Mouse (Mus musculus) heart, embryonic 15.5 days (tissue): ENCODE results near the gene Grip1. TPM values are rescaled to one million over a fixed set of nuclear protein-coding genes. Genes with fewer than 3 reads are reported as not detected.

Source experiments
- ATAC-seq: fragments of 200-750 bp; cut with Nextera tagmentation; replicated peaks from 2 replicates; pipeline ENCODE4 v1.8.0; 2017; ENCODE audit warnings: low read depth, moderate TSS enrichment; ENCODE audit not compliant: insufficient number of reproducible peaks, insufficient read depth, low FRiP score
- H3K27ac ChIP-seq: fragments of 300-500 bp; sonication (generic); 2 replicates; pipeline ENCODE4 v1.5.1; 2015; ENCODE audit warnings: mild to moderate bottlenecking, inconsistent platforms
- H3K27me3 ChIP-seq: fragments of 300-500 bp; sonication (generic); 2 replicates; pipeline ENCODE4 v1.6.1; 2015; ENCODE audit warnings: inconsistent platforms
- H3K36me3 ChIP-seq: fragments of 300-500 bp; sonication (generic); 2 replicates; pipeline ENCODE4 v1.6.1; 2015; ENCODE audit warnings: mild to moderate bottlenecking, inconsistent platforms
- H3K4me1 ChIP-seq: fragments of 300-500 bp; sonication (generic); replicated peaks from 2 replicates; pipeline ENCODE4 v1.6.1; 2015; ENCODE audit warnings: inconsistent platforms
- H3K4me2 ChIP-seq: fragments of 300-500 bp; sonication (generic); 2 replicates; pipeline ENCODE4 v1.6.1; 2015; ENCODE audit warnings: inconsistent platforms, mild to moderate bottlenecking, moderate library complexity
- H3K4me3 ChIP-seq: fragments of 300-500 bp; sonication (generic); 2 replicates; pipeline ENCODE4 v1.5.1; 2015; ENCODE audit warnings: mild to moderate bottlenecking, inconsistent platforms
- H3K9ac ChIP-seq: fragments of 300-500 bp; sonication (generic); 2 replicates; pipeline ENCODE4 v1.6.1; 2015; ENCODE audit warnings: mild to moderate bottlenecking, inconsistent platforms
- H3K9me3 ChIP-seq: fragments of 300-500 bp; sonication (generic); replicated peaks from 2 replicates; pipeline ENCODE4 v1.6.1; 2016; ENCODE audit warnings: inconsistent platforms
- WGBS: fragments of 180-500 bp; shearing (Covaris S2); methylation state at CpG from one replicate; pipeline ENCODE4 v1.1.7; 2015; ENCODE audit warnings: mixed read lengths; 5-methylcytosine and 5-hydroxymethylcytosine counted together
- polyA plus RNA-seq: library from polyadenylated mRNA; unstranded; fragments of >200 nt; fragmentation: Nextera tagmentation; extraction: Ambion mirVana; gene quantifications from 2 replicates; pipeline ENCODE4 v1.2.1, GENCODE M21; 2015

Gene Grip1
- polyA plus RNA-seq, 1 experiment from 2014 or later = 1.5 TPM

DNA sequence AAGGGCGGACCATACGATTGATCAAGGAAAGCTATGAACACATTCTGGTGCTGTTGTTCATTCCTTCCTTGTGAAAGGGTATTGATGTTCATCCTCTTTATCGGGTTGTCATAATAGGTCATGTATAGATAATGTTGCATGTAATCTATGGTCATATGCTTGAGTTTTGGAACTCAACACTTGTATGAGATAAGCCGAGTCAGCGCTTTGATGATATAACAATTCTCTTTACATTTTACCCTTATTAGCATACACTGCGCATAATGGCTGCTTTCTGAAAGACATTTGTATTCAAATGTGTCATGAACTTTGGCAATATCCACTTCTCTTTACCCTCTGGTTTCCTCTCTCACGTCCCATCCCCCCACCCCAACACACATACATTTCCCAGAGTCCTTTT, 111.2 kb downstream of the Grip1 start:
- no peak for ATAC-seq
- Histone ChIP-seq H3K4me2 (no peak overlapping the region), H3K4me1 (no peaks in the 10 kb centered on the region), H3K9me3 (no peaks in the 10 kb centered on the region), H3K27ac (no peak overlapping the region), H3K4me3 (no peak overlapping the region), H3K36me3 (no peaks in the 10 kb centered on the region), H3K9ac (no peak overlapping the region), H3K27me3 (no peaks in the 10 kb centered on the region)
- WGBS = 96% methylated on average over 7 of the region's 7 CpGs

DNA sequence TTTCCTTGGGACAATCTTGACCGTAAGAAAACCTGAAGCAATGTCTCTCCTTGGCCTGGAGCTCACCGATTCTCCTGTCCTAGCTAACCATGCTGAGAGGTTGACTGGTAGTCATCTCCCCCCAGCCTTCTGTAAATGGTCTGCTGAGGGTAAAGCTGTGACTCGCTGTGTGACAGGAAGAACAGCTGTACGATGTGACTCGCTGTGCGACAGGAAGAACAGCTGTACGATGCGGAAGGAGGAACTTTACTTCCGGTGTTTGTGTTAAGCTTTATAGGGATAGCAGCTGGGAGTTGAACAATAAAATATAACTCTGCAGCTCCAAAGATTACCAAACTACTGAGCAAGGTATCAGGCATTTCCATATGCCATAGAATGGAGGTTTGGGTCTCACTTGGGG, 119.5 kb downstream of the Grip1 start:
- WGBS = 76% methylated on average over 9 of the region's 9 CpGs
- H3K4me2 ChIP-seq = no peak overlapping the region
- H3K27ac ChIP-seq = no peak overlapping the region
- no peaks in the 10 kb centered on the region for H3K27me3 ChIP-seq
- no peak overlapping the region for H3K9ac ChIP-seq
- no peak overlapping the region for H3K4me3 ChIP-seq
- no peak for ATAC-seq
- no peaks in the 10 kb centered on the region for H3K4me1 ChIP-seq
- H3K9me3 ChIP-seq = no peaks in the 10 kb centered on the region
- H3K36me3 ChIP-seq = no peaks in the 10 kb centered on the region

DNA sequence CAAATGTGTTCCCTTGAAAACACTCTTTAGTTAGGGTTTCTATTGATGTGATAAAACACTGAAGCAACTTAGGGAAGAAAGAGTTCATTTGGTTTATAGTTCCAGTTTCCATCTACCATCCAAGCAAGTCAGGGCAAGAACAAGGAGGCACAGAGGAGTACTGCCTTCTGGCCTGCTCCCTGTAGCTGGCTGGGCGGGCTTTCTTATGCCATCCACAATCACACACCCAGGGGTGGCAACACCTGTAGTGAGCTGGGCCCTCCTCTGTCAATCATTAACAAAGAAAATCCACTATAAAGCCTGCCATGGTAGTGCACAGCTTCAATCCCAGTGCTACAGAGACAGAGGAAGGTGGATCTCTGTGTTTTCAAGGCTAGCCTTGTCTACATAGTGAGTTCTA, 122.2 kb downstream of the Grip1 start:
- WGBS = 76% methylated on average over 1 of the region's 1 CpGs
- Histone ChIP-seq H3K4me2 (no peak overlapping the region), H3K9me3 (no peaks in the 10 kb centered on the region)

DNA sequence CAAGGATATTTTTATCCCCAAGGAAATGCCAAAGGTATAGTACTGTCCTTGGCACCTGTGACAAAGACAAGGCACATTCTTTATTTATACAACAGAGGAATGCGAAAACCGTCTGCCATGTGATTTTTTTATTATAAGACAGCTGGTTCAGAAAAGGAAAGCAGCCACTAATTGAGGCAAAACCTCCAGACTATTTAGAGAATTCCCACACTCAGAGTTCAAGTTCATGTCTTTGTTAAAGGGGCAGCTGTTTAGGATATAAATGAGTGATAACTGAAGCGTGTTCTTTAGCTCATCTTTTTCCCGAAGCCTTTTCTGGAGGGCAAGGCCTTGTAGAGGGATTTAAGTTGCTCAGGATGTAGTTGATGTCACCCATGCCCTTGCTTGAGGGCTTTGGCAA, 126.4 kb downstream of the Grip1 start:
- Histone ChIP-seq H3K27ac (no peak overlapping the region), H3K36me3 (no peaks in the 10 kb centered on the region), H3K9me3 (no peaks in the 10 kb centered on the region), H3K4me2 (no peak overlapping the region), H3K4me3 (no peak overlapping the region), H3K4me1 (no peaks in the 10 kb centered on the region), H3K9ac (no peak overlapping the region), H3K27me3 (no peaks in the 10 kb centered on the region)
- 41% methylated on average over 4 of the region's 4 CpGs for WGBS
- ATAC-seq = no peak

More for the DNA sequence above, 122.2 kb downstream of the Grip1 start:
- no peak for ATAC-seq
- H3K27ac ChIP-seq = no peak overlapping the region
- no peaks in the 10 kb centered on the region for H3K36me3 ChIP-seq
- no peaks in the 10 kb centered on the region for H3K27me3 ChIP-seq
- H3K9ac ChIP-seq = no peak overlapping the region
- H3K4me1 ChIP-seq = no peaks in the 10 kb centered on the region
- H3K4me3 ChIP-seq = no peak overlapping the region

DNA sequence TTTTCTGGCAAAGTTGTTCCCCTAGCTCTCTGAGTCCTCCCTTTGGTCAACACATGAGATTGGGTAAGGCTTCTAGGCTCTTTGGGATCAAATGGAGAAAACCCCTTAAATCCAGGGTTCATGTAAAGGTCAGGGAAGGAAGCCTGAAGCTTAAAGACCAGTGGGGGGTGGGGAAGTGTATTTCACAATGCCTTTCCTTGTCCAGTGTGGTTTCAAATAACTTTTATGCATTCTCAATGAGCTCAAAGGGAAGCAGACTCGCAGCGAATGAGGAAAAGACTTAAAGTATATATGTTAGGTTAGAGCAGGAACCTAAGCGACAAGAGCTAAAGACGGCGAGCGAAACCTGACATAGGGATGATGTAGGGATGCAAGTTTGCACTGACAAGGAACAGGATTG, 131.0 kb downstream of the Grip1 start:
- Histone ChIP-seq H3K4me3 (no peak overlapping the region), H3K27ac (no peak overlapping the region), H3K36me3 (no peaks in the 10 kb centered on the region), H3K9ac (no peak overlapping the region), H3K27me3 (no peaks in the 10 kb centered on the region), H3K4me1 (no peaks in the 10 kb centered on the region), H3K9me3 (no peaks in the 10 kb centered on the region), H3K4me2 (no peak overlapping the region)
- ATAC-seq = no peak
- 85% methylated on average over 6 of the region's 6 CpGs for WGBS

DNA sequence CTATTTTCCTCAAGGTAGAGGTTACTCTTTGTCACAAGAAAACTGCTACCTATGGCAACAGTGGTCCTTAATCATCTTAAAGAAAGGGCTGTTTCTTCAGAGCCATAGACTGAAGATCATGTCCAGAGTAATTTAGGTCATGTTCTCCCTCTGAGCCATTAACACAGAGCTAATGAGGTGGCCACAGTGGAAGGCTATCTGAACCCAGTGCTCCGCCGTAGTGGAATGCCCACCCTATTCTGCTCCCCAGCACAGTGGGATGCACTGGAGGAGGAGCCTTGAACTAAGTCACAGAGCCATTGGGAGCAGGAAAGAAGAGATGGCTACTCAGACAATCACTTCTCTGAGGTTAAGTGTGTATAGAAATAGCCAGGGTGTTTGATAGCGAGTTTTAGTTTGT, 133.3 kb downstream of the Grip1 start:
- 81% methylated on average over 3 of the region's 3 CpGs for WGBS
- Histone ChIP-seq H3K36me3 (no peaks in the 10 kb centered on the region), H3K27ac (no peak overlapping the region), H3K4me3 (no peak overlapping the region), H3K27me3 (no peaks in the 10 kb centered on the region), H3K4me1 (no peaks in the 10 kb centered on the region), H3K9me3 (no peaks in the 10 kb centered on the region), H3K9ac (no peak overlapping the region), H3K4me2 (no peak overlapping the region)
- ATAC-seq = no peak

DNA sequence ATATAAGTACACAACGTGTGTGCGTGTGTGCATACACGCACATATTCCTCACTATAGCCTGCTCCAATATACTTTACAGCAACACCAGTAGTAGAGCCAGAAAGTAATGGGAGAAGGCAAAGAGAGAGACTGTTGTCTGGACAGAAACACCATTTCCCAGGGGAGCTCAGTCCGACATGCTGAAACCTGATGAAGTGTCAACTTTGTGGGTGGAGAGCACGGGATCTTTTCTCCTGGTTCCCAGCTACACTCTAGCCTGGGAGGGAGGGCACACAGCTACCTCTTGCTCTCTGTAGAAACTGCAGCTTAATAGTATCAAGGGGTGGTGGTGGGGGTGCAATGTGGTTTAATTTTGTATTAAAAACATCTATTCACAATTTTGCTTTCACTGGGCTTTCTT, 143.2 kb downstream of the Grip1 start:
- no peak overlapping the region for H3K4me2 ChIP-seq
- no peaks in the 10 kb centered on the region for H3K36me3 ChIP-seq
- H3K27ac ChIP-seq = no peak overlapping the region
- H3K4me3 ChIP-seq = no peak overlapping the region
- no peak overlapping the region for H3K9ac ChIP-seq
- ATAC-seq = no peak
- H3K4me1 ChIP-seq = no peaks in the 10 kb centered on the region
- no peaks in the 10 kb centered on the region for H3K9me3 ChIP-seq
- WGBS = 55% methylated on average over 5 of the region's 5 CpGs
- no peaks in the 10 kb centered on the region for H3K27me3 ChIP-seq

DNA sequence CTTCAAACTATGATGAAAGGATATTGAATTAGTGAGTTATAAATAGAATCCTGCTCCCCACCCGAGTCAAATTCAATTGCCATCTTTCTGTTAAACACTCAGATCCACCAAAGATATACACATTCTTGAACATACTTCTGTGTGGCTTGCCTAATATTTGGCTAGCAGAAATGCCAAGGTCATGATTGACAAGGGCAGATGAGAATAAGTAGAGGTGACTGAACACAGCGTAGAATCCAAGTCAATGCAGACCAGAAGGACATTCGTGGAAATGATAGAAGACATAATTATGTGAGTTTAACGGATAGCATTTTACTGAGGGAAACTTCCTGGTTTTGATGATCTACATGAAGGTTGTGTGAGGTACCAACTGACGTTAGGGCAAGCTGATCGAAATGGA, 153.9 kb downstream of the Grip1 start:
- H3K4me1 ChIP-seq = no peaks in the 10 kb centered on the region
- no peak overlapping the region for H3K4me3 ChIP-seq
- no peaks in the 10 kb centered on the region for H3K27me3 ChIP-seq
- H3K4me2 ChIP-seq = no peak overlapping the region
- H3K9me3 ChIP-seq = no peaks in the 10 kb centered on the region
- 80% methylated on average over 6 of the region's 6 CpGs for WGBS
- H3K36me3 ChIP-seq = no peaks in the 10 kb centered on the region
- ATAC-seq = no peak
- no peak overlapping the region for H3K9ac ChIP-seq
- no peak overlapping the region for H3K27ac ChIP-seq

DNA sequence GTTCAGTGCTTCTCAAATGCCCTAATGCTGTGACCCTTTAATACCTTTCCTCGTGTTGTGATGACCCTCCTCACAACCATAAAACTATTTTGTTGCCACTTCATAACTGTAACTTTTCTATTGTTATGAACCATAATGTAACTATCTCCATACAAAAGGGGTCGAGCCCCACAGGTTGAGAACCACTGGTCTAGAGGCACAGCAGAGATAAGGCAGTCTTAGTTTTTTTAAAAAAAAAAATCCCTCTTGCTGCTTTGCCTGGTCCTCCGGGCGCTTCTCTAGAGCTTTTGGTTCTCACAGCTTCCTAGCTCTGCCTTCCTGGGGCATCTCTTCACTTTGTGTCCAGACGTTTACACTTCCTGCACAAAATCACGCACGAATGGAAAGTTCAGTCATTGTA, 155.4 kb downstream of the Grip1 start:
- Histone ChIP-seq H3K9ac (no peak overlapping the region), H3K4me2 (no peak overlapping the region), H3K27me3 (no peaks in the 10 kb centered on the region), H3K4me1 (no peaks in the 10 kb centered on the region), H3K36me3 (no peaks in the 10 kb centered on the region), H3K27ac (no peak overlapping the region), H3K9me3 (no peaks in the 10 kb centered on the region), H3K4me3 (no peak overlapping the region)
- WGBS = 74% methylated on average over 7 of the region's 7 CpGs
- no peak for ATAC-seq

DNA sequence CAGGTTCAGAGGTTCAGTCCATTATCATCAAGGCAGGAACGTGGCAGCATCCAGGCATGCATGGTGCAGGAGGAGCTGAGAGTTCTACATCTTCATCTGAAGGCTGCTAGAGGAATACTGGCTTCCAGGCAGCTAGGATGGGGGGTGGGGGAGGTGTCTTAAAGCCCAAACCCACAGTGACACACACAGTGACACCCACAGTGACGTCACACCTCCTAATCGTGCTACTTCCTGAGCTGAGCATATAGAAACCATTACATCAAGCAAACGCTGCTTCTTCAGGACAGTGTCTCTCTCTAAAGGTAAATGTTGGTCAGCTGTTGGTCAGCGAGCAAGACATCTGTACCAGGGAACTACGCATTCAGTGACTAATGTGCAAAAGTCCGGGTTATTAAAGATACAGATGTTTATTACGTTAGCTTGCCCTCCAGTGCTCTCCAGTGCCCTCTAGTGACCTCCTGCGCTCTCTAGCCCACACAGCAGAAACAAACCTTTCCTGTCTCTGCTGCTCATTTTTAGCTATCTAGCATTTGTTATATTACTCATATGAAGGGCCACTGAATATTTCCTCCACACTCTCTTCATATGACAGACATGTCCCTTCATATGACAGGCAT, 156.8 kb downstream of the Grip1 start:
- 39% methylated on average over 9 of the region's 9 CpGs for WGBS
- no peaks in the 10 kb centered on the region for H3K9me3 ChIP-seq
- H3K4me3 ChIP-seq = 0 out of 2 replicates have a peak overlapping the region, but pooled peaks have one; percentile 6
- no peak for ATAC-seq
- no peak overlapping the region for H3K9ac ChIP-seq
- peak overlapping the region; percentile 22; the same call in 1 of the 2 replicates for H3K4me2 ChIP-seq
- H3K27ac ChIP-seq = no peak overlapping the region
- peaks cover 7% of the 10 kb centered on the region for H3K4me1 ChIP-seq
- H3K27me3 ChIP-seq = no peaks in the 10 kb centered on the region
- H3K36me3 ChIP-seq = no peaks in the 10 kb centered on the region

DNA sequence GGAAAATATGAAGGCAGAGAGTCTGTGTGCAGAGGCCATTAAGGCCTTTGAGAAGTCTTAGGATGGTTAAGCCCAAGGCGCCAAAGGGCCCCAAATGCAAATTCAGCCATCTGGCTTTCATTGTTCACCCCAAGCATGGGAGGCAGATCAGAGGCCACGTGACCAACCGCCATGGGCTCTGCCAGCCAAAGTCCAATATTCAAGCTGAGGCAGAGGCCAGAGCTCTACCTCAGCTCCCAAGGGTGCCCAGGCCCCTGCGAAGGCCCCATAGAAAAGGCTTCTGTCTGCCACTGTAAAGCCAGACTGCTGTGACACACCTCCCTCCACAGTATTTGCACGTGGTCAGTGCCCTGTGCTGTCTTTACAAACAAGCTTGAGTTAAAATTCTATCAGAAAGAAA, 158.4 kb downstream of the Grip1 start:
- Histone ChIP-seq H3K9me3 (no peaks in the 10 kb centered on the region), H3K9ac (no peak overlapping the region), H3K27ac (no peak overlapping the region), H3K4me3 (no peak overlapping the region), H3K36me3 (no peaks in the 10 kb centered on the region), H3K4me2 (no peak overlapping the region), H3K4me1 (peaks cover 13% of the 10 kb centered on the region), H3K27me3 (no peaks in the 10 kb centered on the region)
- ATAC-seq = no peak
- 79% methylated on average over 5 of the region's 5 CpGs for WGBS

DNA sequence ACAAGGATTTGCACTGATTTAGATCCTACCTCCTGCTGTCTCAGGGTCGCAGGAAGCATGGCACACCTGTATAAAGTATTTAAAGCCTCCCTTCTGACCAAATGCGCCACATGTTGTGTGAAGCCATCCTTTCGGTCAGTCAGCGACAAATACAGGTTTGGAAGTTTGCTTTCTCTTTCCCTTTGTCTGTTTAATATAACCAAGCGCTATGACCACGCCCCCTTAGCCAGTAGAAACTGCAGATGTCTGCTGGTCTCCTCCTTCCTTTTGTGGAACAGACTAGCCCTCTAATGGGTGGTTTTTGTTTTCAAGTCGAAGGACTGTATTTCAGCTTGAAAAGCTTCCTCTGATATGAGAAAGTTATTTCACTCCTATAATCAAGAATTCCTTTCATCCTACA, 161.1 kb downstream of the Grip1 start:
- H3K4me3 ChIP-seq = peak overlapping the region; percentile 25

More for the DNA sequence above, 161.1 kb downstream of the Grip1 start:
- no peaks in the 10 kb centered on the region for H3K27me3 ChIP-seq
- H3K9ac ChIP-seq = no peak overlapping the region
- 29% methylated on average over 7 of the region's 7 CpGs for WGBS
- H3K9me3 ChIP-seq = no peaks in the 10 kb centered on the region
- H3K4me1 ChIP-seq = peaks cover 13% of the 10 kb centered on the region
- H3K4me2 ChIP-seq = peak overlapping the region; percentile 49
- no peaks in the 10 kb centered on the region for H3K36me3 ChIP-seq
- peak overlapping the region; percentile 61 for H3K27ac ChIP-seq
- 0 out of 2 replicates have a peak, but pooled peaks have one; percentile 39 for ATAC-seq
